Comparison of ENCODE assay signal across 18 mouse cellular contexts in the genomic region with DNA sequence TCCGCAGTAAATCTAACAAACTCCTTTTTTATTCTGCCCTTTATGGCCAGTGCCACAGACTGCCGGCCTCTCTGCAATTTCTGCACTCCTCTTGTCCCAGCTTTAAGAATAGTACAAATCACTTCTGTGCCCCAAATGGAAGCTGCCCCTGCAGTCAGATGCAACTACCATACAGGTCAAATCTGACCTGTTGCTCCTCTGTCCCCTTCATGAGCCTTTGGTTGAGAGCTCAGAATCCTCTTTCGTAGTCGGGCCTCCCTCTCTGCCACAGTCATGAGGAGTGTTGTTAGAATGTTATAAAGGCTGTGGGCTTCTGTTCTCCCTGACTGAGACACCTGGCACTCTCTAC. TPM values are rescaled to one million over a fixed set of nuclear protein-coding genes. Genes with fewer than 3 reads are reported as not detected.
DNase-seq lines count a peak whose midpoint lies in the region; ATAC-seq and TF ChIP-seq lines count a peak whose summit lies in the region.
"Had no signal": no experiment of that assay in that cellular context is flagged by ENCODE, and none has a peak within 500 bp of the region (broad histone marks: within the 10 kb centered on the region; RNA-seq: fewer than 3 reads in every experiment).

No protein-coding gene starts in this region.

- H3K9me3 ChIP-seq in forebrain, embryonic 10.5 days: no peaks in the 10 kb centered on the region
- no peaks in the 10 kb centered on the region for H3K9me3 ChIP-seq in forebrain, embryonic 12.5 days
- no peaks in the 10 kb centered on the region for H3K9me3 ChIP-seq in heart, embryonic 14.5 days (ENCODE audit: control insufficient read depth, low read length)
- H3K9me3 ChIP-seq in ES-Bruce4 (replicated peaks; ENCODE audit: control insufficient read depth, insufficient read depth, low read length, poor library complexity, severe bottlenecking): no peaks in the 10 kb centered on the region
- H3K9me3 ChIP-seq in limb, embryonic 13.5 days: no peaks in the 10 kb centered on the region
- H3K9me3 ChIP-seq in liver, embryonic 11.5 days (ENCODE audit: control insufficient read depth, low read length): no peaks in the 10 kb centered on the region
- H3K9me3 ChIP-seq: forebrain, embryonic 15.5 days; hindbrain, embryonic 15.5 days; liver, embryonic 12.5 days; lung, embryonic 15.5 days; neural tube, embryonic 12.5 days had no signal

- intact Hi-C loops in heart, postnatal 10 days (cut with DNase I): loop anchor here (2.0 kb wide), 1 partner anchor 52 kb away; no protein-coding TSS in a partner anchor

- peaks cover 16% of the 10 kb centered on the region for H3K27me3 ChIP-seq in forebrain, embryonic 10.5 days (ENCODE audit: poor library complexity, severe bottlenecking)
- H3K27me3 ChIP-seq in forebrain, embryonic 12.5 days: peaks cover 14% of the 10 kb centered on the region; the same call in 1 of the 2 replicates
- no peaks in the 10 kb centered on the region for H3K27me3 ChIP-seq in heart, embryonic 14.5 days (ENCODE audit: control insufficient read depth, insufficient read depth, low read length)
- no peaks in the 10 kb centered on the region for H3K27me3 ChIP-seq in ES-Bruce4 (ENCODE audit: control insufficient read depth, insufficient read depth, low read length, poor library complexity, severe bottlenecking)
- H3K27me3 ChIP-seq in limb, embryonic 13.5 days: peaks cover 7% of the 10 kb centered on the region; the same call in 1 of the 2 replicates
- H3K27me3 ChIP-seq in liver, embryonic 11.5 days (replicated peaks; ENCODE audit: control insufficient read depth, insufficient read depth, low read length): 0 out of 2 replicates have a peak, but pooled peaks cover 3% of the 10 kb centered on the region
- H3K27me3 ChIP-seq: lung, embryonic 15.5 days had no signal

- ATAC-seq in forebrain, embryonic 12.5 days (ENCODE audit: low FRiP score): no peak
- ATAC-seq in heart, embryonic 14.5 days (ENCODE audit: insufficient number of reproducible peaks, insufficient read depth, low FRiP score, low read depth): no peak
- no peak for ATAC-seq in limb, embryonic 13.5 days (ENCODE audit: low FRiP score, low read depth)
- ATAC-seq in liver, embryonic 11.5 days (replicated peaks; ENCODE audit: low FRiP score): no peak

- no peaks in the 10 kb centered on the region for H3K36me3 ChIP-seq in forebrain, embryonic 10.5 days (replicated peaks)
- no peaks in the 10 kb centered on the region for H3K36me3 ChIP-seq in forebrain, embryonic 12.5 days (replicated peaks)
- H3K36me3 ChIP-seq in heart, embryonic 14.5 days (ENCODE audit: control insufficient read depth, insufficient read depth, low read length): no peaks in the 10 kb centered on the region
- no peaks in the 10 kb centered on the region for H3K36me3 ChIP-seq in ES-Bruce4 (ENCODE audit: control insufficient read depth, insufficient read depth, low read length, poor library complexity, severe bottlenecking)
- H3K36me3 ChIP-seq in limb, embryonic 13.5 days: no peaks in the 10 kb centered on the region
- no peaks in the 10 kb centered on the region; the same call in 1 of the 2 replicates for H3K36me3 ChIP-seq in liver, embryonic 11.5 days (ENCODE audit: control insufficient read depth, insufficient read depth, low read length)
- H3K36me3 ChIP-seq: forebrain, embryonic 15.5 days; hindbrain, embryonic 15.5 days; liver, embryonic 12.5 days; lung, embryonic 15.5 days; neural tube, embryonic 12.5 days had no signal

- 65% methylated on average over 4 of the region's 4 CpGs for WGBS in forebrain, embryonic 10.5 days
- 67% methylated on average over 4 of the region's 4 CpGs for WGBS in forebrain, embryonic 12.5 days
- 36% methylated on average over 4 of the region's 4 CpGs for WGBS in heart, embryonic 14.5 days
- WGBS in limb, embryonic 13.5 days: 57% methylated on average over 4 of the region's 4 CpGs
- 62% methylated on average over 4 of the region's 4 CpGs for WGBS in liver, embryonic 11.5 days

- no peak overlapping the region for H3K27ac ChIP-seq in forebrain, embryonic 10.5 days
- no peak overlapping the region for H3K27ac ChIP-seq in forebrain, embryonic 12.5 days
- peak overlapping the region; percentile 65 to 89 for H3K27ac ChIP-seq in heart, embryonic 14.5 days (replicated peaks in 1 of 2; ENCODE audit: control insufficient read depth in 1 of 2, insufficient read depth in 1 of 2, low read depth in 2 of 2, low read length in 2 of 2)
- H3K27ac ChIP-seq in ES-Bruce4 (ENCODE audit: insufficient read depth, low read length): no peak overlapping the region
- no peak overlapping the region for H3K27ac ChIP-seq in limb, embryonic 13.5 days
- no peak overlapping the region for H3K27ac ChIP-seq in liver, embryonic 11.5 days (ENCODE audit: low read depth, low read length)
- H3K27ac ChIP-seq: forebrain, embryonic 15.5 days; hindbrain, embryonic 15.5 days; liver, embryonic 12.5 days; lung, embryonic 15.5 days; neural tube, embryonic 12.5 days had no signal

- peaks cover 23% of the 10 kb centered on the region for H3K4me1 ChIP-seq in forebrain, embryonic 10.5 days
- H3K4me1 ChIP-seq in forebrain, embryonic 12.5 days: peaks cover 14% of the 10 kb centered on the region
- peaks cover 42 to 58% of the 10 kb centered on the region in 2 experiments for H3K4me1 ChIP-seq in heart, embryonic 14.5 days (ENCODE audit: control insufficient read depth in 2 of 2, insufficient read depth in 2 of 2, low read length in 2 of 2)
- H3K4me1 ChIP-seq in ES-Bruce4 (ENCODE audit: control insufficient read depth, insufficient read depth, low read length): no peaks in the 10 kb centered on the region
- H3K4me1 ChIP-seq in limb, embryonic 13.5 days: peaks cover 18% of the 10 kb centered on the region
- peaks cover 6% of the 10 kb centered on the region for H3K4me1 ChIP-seq in liver, embryonic 11.5 days (replicated peaks; ENCODE audit: control insufficient read depth, insufficient read depth, low read length)

- no peak for TF ChIP-seq CTCF in ES-Bruce4 (IDR thresholded peaks at IDR 0.05; ENCODE audit: low read depth, low read length)

- peak overlapping the region; percentile 43; the same call in 1 of the 2 replicates for H3K4me3 ChIP-seq in forebrain, embryonic 10.5 days
- H3K4me3 ChIP-seq in forebrain, embryonic 12.5 days (replicated peaks): no peak overlapping the region
- no peak overlapping the region for H3K4me3 ChIP-seq in heart, embryonic 14.5 days (ENCODE audit: control insufficient read depth in 1 of 2, insufficient read depth in 1 of 2, low read depth in 1 of 2, low read length in 2 of 2)
- H3K4me3 ChIP-seq in ES-Bruce4 (ENCODE audit: low read depth, low read length): no peak overlapping the region
- 0 out of 2 replicates have a peak overlapping the region, but pooled peaks have one; percentile 34 for H3K4me3 ChIP-seq in limb, embryonic 13.5 days
- H3K4me3 ChIP-seq in liver, embryonic 11.5 days (ENCODE audit: low read depth, low read length): no peak overlapping the region

- no peak overlapping the region for H3K9ac ChIP-seq in forebrain, embryonic 12.5 days
- peak overlapping the region; percentile 69 for H3K9ac ChIP-seq in heart, embryonic 14.5 days (ENCODE audit: low read length)
- peak overlapping the region; percentile 28; the same call in 1 of the 2 replicates for H3K9ac ChIP-seq in ES-Bruce4 (ENCODE audit: low read depth, poor library complexity, severe bottlenecking)
- H3K9ac ChIP-seq in limb, embryonic 13.5 days: 0 out of 2 replicates have a peak overlapping the region, but pooled peaks have one; percentile 8
- no peak overlapping the region for H3K9ac ChIP-seq in liver, embryonic 11.5 days (ENCODE audit: low read depth, low read length)
- H3K9ac ChIP-seq: hindbrain, embryonic 15.5 days; liver, embryonic 12.5 days; neural tube, embryonic 12.5 days had no signal

- DNase-seq in forebrain, embryonic 10.5 days (ENCODE audit: extremely low spot score, low spot score): no peak
- no peak for DNase-seq in heart, postnatal 10 days
- no peak for DNase-seq in liver, embryonic 11.5 days (ENCODE audit: low spot score)
- no peak for DNase-seq in spleen, postnatal 36 days (ENCODE audit: low spot score in 2 of 2)

- no peak for TF ChIP-seq POLR2A in ES-Bruce4 (IDR thresholded peaks at IDR 0.05; ENCODE audit: insufficient read depth, low read length)

- no peak for TF ChIP-seq EP300 in ES-Bruce4 (IDR thresholded peaks at IDR 0.05; ENCODE audit: insufficient read depth, low read depth, low read length)

- H3K4me2 ChIP-seq in forebrain, embryonic 12.5 days: no peak overlapping the region
- peak overlapping the region; percentile 71 for H3K4me2 ChIP-seq in heart, embryonic 14.5 days (ENCODE audit: low read length)
- peak overlapping the region; percentile 60 for H3K4me2 ChIP-seq in limb, embryonic 13.5 days (replicated peaks)
- H3K4me2 ChIP-seq in liver, embryonic 11.5 days: no peak overlapping the region

RNA-seq across cellular contexts. Expression of gene Pdp2, which starts 12.0 kb away (rescaled TPM):
- polyA plus RNA-seq in forebrain, embryonic 10.5 days (2016; fragmentation: Nextera tagmentation; extraction: Ambion mirVana): 14.2 and 14.6 TPM in 2 replicates
- polyA plus RNA-seq in forebrain, embryonic 12.5 days (2016; fragmentation: Nextera tagmentation; extraction: Ambion mirVana): 14.2 and 14.9 TPM in 2 replicates
- 5.4 and 6.4 TPM in 2 replicates for polyA plus RNA-seq in heart, embryonic 14.5 days (2014; fragmentation: Nextera tagmentation; extraction: Ambion mirVana)
- 10 to 100 TPM in 1 of 2 experiments, 1 to 10 TPM in 1; 7.2 to 10.6 TPM for total RNA-seq in heart, postnatal 10 days (2021)
- 12.1 and 13.0 TPM in 2 replicates for polyA plus RNA-seq in ES-Bruce4 (2011; ENCODE audit: insufficient read depth, insufficient read length, low read depth, missing spikeins)
- 13.8 and 14.0 TPM in 2 replicates for polyA plus RNA-seq in limb, embryonic 13.5 days (2015; fragmentation: Nextera tagmentation; extraction: Ambion mirVana)
- 10.6 and 11.1 TPM in 2 replicates for polyA plus RNA-seq in liver, embryonic 11.5 days (2014; fragmentation: Nextera tagmentation; extraction: Ambion mirVana)

RNA-seq across cellular contexts. Expression of gene Cdh16, which starts 21.0 kb away (rescaled TPM):
- polyA plus RNA-seq in forebrain, embryonic 10.5 days (2016; fragmentation: Nextera tagmentation; extraction: Ambion mirVana): not detected in 2 replicates
- not detected in 2 replicates for polyA plus RNA-seq in forebrain, embryonic 12.5 days (2016; fragmentation: Nextera tagmentation; extraction: Ambion mirVana)
- polyA plus RNA-seq in heart, embryonic 14.5 days (2014; fragmentation: Nextera tagmentation; extraction: Ambion mirVana): 21.5 and 26.4 TPM in 2 replicates
- 1 to 10 TPM; 3.2 to 3.6 TPM for total RNA-seq in heart, postnatal 10 days (2021)
- not detected in 2 replicates for polyA plus RNA-seq in ES-Bruce4 (2011; ENCODE audit: insufficient read depth, insufficient read length, low read depth, missing spikeins)
- polyA plus RNA-seq in limb, embryonic 13.5 days (2015; fragmentation: Nextera tagmentation; extraction: Ambion mirVana): 0.22 TPM in 1 of 2 replicates, not detected in the other
- 0.18 and 0.34 TPM in 2 replicates for polyA plus RNA-seq in liver, embryonic 11.5 days (2014; fragmentation: Nextera tagmentation; extraction: Ambion mirVana)
- total RNA-seq: adrenal gland, adult 2 months; left cerebral cortex, adult 8-10 months; megakaryocyte progenitor cell, adult 5-6 weeks had no signal
- polyA plus RNA-seq: adrenal gland, adult 2 months; forebrain, embryonic 15.5 days; hindbrain, embryonic 15.5 days; midbrain, embryonic 16.5 days; neural tube, embryonic 12.5 days; testis, adult 2 months had no signal

RNA-seq across cellular contexts. Expression of gene Rrad, which starts 27.9 kb away (rescaled TPM):
- 1.1 and 1.5 TPM in 2 replicates for polyA plus RNA-seq in forebrain, embryonic 10.5 days (2016; fragmentation: Nextera tagmentation; extraction: Ambion mirVana)
- polyA plus RNA-seq in forebrain, embryonic 12.5 days (2016; fragmentation: Nextera tagmentation; extraction: Ambion mirVana): 0.69 and 1.7 TPM in 2 replicates
- 338 and 417 TPM in 2 replicates for polyA plus RNA-seq in heart, embryonic 14.5 days (2014; fragmentation: Nextera tagmentation; extraction: Ambion mirVana)
- 100 to 1,000 TPM; 221 to 337 TPM for total RNA-seq in heart, postnatal 10 days (2021)
- 1.4 and 1.9 TPM in 2 replicates for polyA plus RNA-seq in ES-Bruce4 (2011; ENCODE audit: insufficient read depth, insufficient read length, low read depth, missing spikeins)
- 18.1 TPM in 2 replicates for polyA plus RNA-seq in limb, embryonic 13.5 days (2015; fragmentation: Nextera tagmentation; extraction: Ambion mirVana)
- polyA plus RNA-seq in liver, embryonic 11.5 days (2014; fragmentation: Nextera tagmentation; extraction: Ambion mirVana): 1.6 and 4.1 TPM in 2 replicates

RNA-seq across cellular contexts. Expression of gene Ciao2b, which starts 38.5 kb away (rescaled TPM):
- 97.5 and 102 TPM in 2 replicates for polyA plus RNA-seq in forebrain, embryonic 10.5 days (2016; fragmentation: Nextera tagmentation; extraction: Ambion mirVana)
- polyA plus RNA-seq in forebrain, embryonic 12.5 days (2016; fragmentation: Nextera tagmentation; extraction: Ambion mirVana): 104 and 115 TPM in 2 replicates
- polyA plus RNA-seq in heart, embryonic 14.5 days (2014; fragmentation: Nextera tagmentation; extraction: Ambion mirVana): 198 and 201 TPM in 2 replicates
- total RNA-seq in heart, postnatal 10 days (2021): 10 to 100 TPM; 65.1 to 71.7 TPM
- 63.4 and 71.3 TPM in 2 replicates for polyA plus RNA-seq in ES-Bruce4 (2011; ENCODE audit: insufficient read depth, insufficient read length, low read depth, missing spikeins)
- polyA plus RNA-seq in limb, embryonic 13.5 days (2015; fragmentation: Nextera tagmentation; extraction: Ambion mirVana): 88.9 and 89.4 TPM in 2 replicates
- 93.1 and 94.0 TPM in 2 replicates for polyA plus RNA-seq in liver, embryonic 11.5 days (2014; fragmentation: Nextera tagmentation; extraction: Ambion mirVana)

Comparison
In these comparisons a context has a peak if more than half of its experiments do, and no peak if none do; other contexts are left out.
1. H3K4me3 ChIP-seq: peak in forebrain, embryonic 10.5 days (single experiment) and limb, embryonic 13.5 days (single experiment); none in forebrain, embryonic 12.5 days (single experiment), heart, embryonic 14.5 days (0 of 2), ES-Bruce4 (single experiment) and liver, embryonic 11.5 days (single experiment).
2. H3K27ac ChIP-seq: peak in heart, embryonic 14.5 days (2 of 2); none in forebrain, embryonic 10.5 days (single experiment), forebrain, embryonic 12.5 days (single experiment), ES-Bruce4 (single experiment), limb, embryonic 13.5 days (single experiment) and liver, embryonic 11.5 days (single experiment).
3. H3K4me2 ChIP-seq: peak in heart, embryonic 14.5 days (single experiment) and limb, embryonic 13.5 days (single experiment); none in forebrain, embryonic 12.5 days (single experiment) and liver, embryonic 11.5 days (single experiment).
4. H3K9ac ChIP-seq: peak in heart, embryonic 14.5 days (single experiment), ES-Bruce4 (single experiment) and limb, embryonic 13.5 days (single experiment); none in forebrain, embryonic 12.5 days (single experiment) and liver, embryonic 11.5 days (single experiment).
5. RNA of gene Cdh16, which starts 21.0 kb away (polyA plus RNA-seq): 21.5 to 26.4 TPM in heart, embryonic 14.5 days; 0.18 to 0.34 TPM in liver, embryonic 11.5 days, 0.22 TPM in limb, embryonic 13.5 days, not detected in forebrain, embryonic 10.5 days, not detected in forebrain, embryonic 12.5 days and not detected in ES-Bruce4; every median in the first group is over 10 times any median in the second.
6. RNA of gene Rrad, which starts 27.9 kb away (polyA plus RNA-seq): 338 to 417 TPM in heart, embryonic 14.5 days; 18.1 TPM in limb, embryonic 13.5 days, 1.6 to 4.1 TPM in liver, embryonic 11.5 days, 1.4 to 1.9 TPM in ES-Bruce4, 0.69 to 1.7 TPM in forebrain, embryonic 12.5 days and 1.1 to 1.5 TPM in forebrain, embryonic 10.5 days; every median in the first group is over 10 times any median in the second.